In genomic region chr12:54192305-54192661, GRCm38 (mm10) we compare ENCODE assay signal across 8 mouse cellular contexts. TPM values are rescaled to one million over a fixed set of nuclear protein-coding genes. Genes with fewer than 3 reads are reported as not detected.
A peak's percentile ranks its signal among the peaks of the same experiment; 100 is the strongest.
DNase-seq lines count a peak whose midpoint lies in the region; ATAC-seq and TF ChIP-seq lines count a peak whose summit lies in the region.

No protein-coding gene starts in this region.

- H3K4me3 ChIP-seq in heart, embryonic 10.5 days = peak overlapping the region; percentile 50
- H3K4me3 ChIP-seq in bone marrow, adult 2 months (replicated peaks; ENCODE audit: control insufficient read depth, low read depth, low read length) = peak overlapping the region; percentile 15
- peak overlapping the region; percentile 25 for H3K4me3 ChIP-seq in hindbrain, embryonic 15.5 days
- H3K4me3 ChIP-seq in midbrain, embryonic 10.5 days = peak overlapping the region; percentile 44

- peaks cover 41% of the 10 kb centered on the region for H3K4me1 ChIP-seq in heart, embryonic 10.5 days
- peaks cover 10% of the 10 kb centered on the region for H3K4me1 ChIP-seq in bone marrow, adult 2 months (ENCODE audit: control insufficient read depth, insufficient read depth, low read length)
- H3K4me1 ChIP-seq in hindbrain, embryonic 15.5 days (replicated peaks) = peaks cover 36% of the 10 kb centered on the region
- H3K4me1 ChIP-seq in midbrain, embryonic 10.5 days = peaks cover 55% of the 10 kb centered on the region

- H3K36me3 ChIP-seq in heart, embryonic 10.5 days = no peaks in the 10 kb centered on the region
- no peaks in the 10 kb centered on the region for H3K36me3 ChIP-seq in hindbrain, embryonic 15.5 days
- H3K36me3 ChIP-seq in midbrain, embryonic 10.5 days = no peaks in the 10 kb centered on the region

- WGBS in heart, embryonic 10.5 days = 5% methylated on average over 5 of the region's 5 CpGs
- 3% methylated on average over 5 of the region's 5 CpGs for WGBS in bone marrow, adult 2 months
- 2% methylated on average over 5 of the region's 5 CpGs for WGBS in hindbrain, embryonic 15.5 days
- 1% methylated on average over 5 of the region's 5 CpGs for WGBS in midbrain, embryonic 10.5 days

- no peak for TF ChIP-seq CTCF in bone marrow, adult 2 months (IDR thresholded peaks at IDR 0.05; ENCODE audit: control insufficient read depth, insufficient read depth, low read length)

- no peaks in the 10 kb centered on the region for H3K27me3 ChIP-seq in heart, embryonic 10.5 days (ENCODE audit: insufficient read depth, poor library complexity, severe bottlenecking)
- H3K27me3 ChIP-seq in hindbrain, embryonic 15.5 days = no peaks in the 10 kb centered on the region
- H3K27me3 ChIP-seq in midbrain, embryonic 10.5 days (ENCODE audit: low read depth, poor library complexity, severe bottlenecking) = peaks cover 19% of the 10 kb centered on the region

- H3K9ac ChIP-seq in hindbrain, embryonic 15.5 days = peak overlapping the region; percentile 4

- DNase-seq in heart, embryonic 10.5 days (ENCODE audit: low spot score) = no peak
- DNase-seq in heart, adult 11 months = no peak
- DNase-seq in midbrain, embryonic 10.5 days (ENCODE audit: low spot score) = no peak
- no peak for DNase-seq in retina, embryonic 14.5 days (ENCODE audit: low spot score)
- DNase-seq in right cerebral cortex, adult 2 months (ENCODE audit: low spot score in 2 of 2) = no peak
- DNase-seq in urinary bladder, adult 18-20 months (ENCODE audit: low spot score in 2 of 2) = no peak

- peak overlapping the region; percentile 92 for H3K27ac ChIP-seq in heart, embryonic 10.5 days
- H3K27ac ChIP-seq in bone marrow, adult 2 months (ENCODE audit: control insufficient read depth, insufficient read depth, low read depth, low read length, poor library complexity) = peak overlapping the region; percentile 82
- peak overlapping the region; percentile 71; the same call in 1 of the 2 replicates for H3K27ac ChIP-seq in hindbrain, embryonic 15.5 days (replicated peaks)
- peak overlapping the region; percentile 82 for H3K27ac ChIP-seq in midbrain, embryonic 10.5 days (replicated peaks)

- no peak for TF ChIP-seq POLR2A in bone marrow, adult 2 months (IDR thresholded peaks at IDR 0.05; ENCODE audit: borderline replicate concordance, control insufficient read depth, low read depth, low read length)

- peak overlapping the region; percentile 54 for H3K4me2 ChIP-seq in hindbrain, embryonic 15.5 days

- peak; percentile 9; the same call in 1 of the 2 replicates for ATAC-seq in hindbrain, embryonic 15.5 days (ENCODE audit: low FRiP score, low read depth)

- no peaks in the 10 kb centered on the region for H3K9me3 ChIP-seq in heart, embryonic 10.5 days
- H3K9me3 ChIP-seq in hindbrain, embryonic 15.5 days = no peaks in the 10 kb centered on the region
- H3K9me3 ChIP-seq in midbrain, embryonic 10.5 days (replicated peaks) = no peaks in the 10 kb centered on the region

RNA-seq across cellular contexts. Expression of gene Egln3, which starts 11.4 kb away (rescaled TPM):
- polyA plus RNA-seq in heart, embryonic 10.5 days (2016; fragmentation: Nextera tagmentation; extraction: Ambion mirVana) = 5.4 and 6.1 TPM in 2 replicates
- 0.72 and 1.9 TPM in 2 replicates for polyA plus RNA-seq in bone marrow, adult 2 months (2011; ENCODE audit: insufficient read depth, insufficient read length, low replicate concordance, missing spikeins)
- 7.4 TPM in 2 replicates for polyA plus RNA-seq in hindbrain, embryonic 15.5 days (2015; fragmentation: Nextera tagmentation; extraction: Ambion mirVana)
- 2.7 and 3.5 TPM in 2 replicates for polyA plus RNA-seq in midbrain, embryonic 10.5 days (2016; fragmentation: Nextera tagmentation; extraction: Ambion mirVana)
